In the genomic region with DNA sequence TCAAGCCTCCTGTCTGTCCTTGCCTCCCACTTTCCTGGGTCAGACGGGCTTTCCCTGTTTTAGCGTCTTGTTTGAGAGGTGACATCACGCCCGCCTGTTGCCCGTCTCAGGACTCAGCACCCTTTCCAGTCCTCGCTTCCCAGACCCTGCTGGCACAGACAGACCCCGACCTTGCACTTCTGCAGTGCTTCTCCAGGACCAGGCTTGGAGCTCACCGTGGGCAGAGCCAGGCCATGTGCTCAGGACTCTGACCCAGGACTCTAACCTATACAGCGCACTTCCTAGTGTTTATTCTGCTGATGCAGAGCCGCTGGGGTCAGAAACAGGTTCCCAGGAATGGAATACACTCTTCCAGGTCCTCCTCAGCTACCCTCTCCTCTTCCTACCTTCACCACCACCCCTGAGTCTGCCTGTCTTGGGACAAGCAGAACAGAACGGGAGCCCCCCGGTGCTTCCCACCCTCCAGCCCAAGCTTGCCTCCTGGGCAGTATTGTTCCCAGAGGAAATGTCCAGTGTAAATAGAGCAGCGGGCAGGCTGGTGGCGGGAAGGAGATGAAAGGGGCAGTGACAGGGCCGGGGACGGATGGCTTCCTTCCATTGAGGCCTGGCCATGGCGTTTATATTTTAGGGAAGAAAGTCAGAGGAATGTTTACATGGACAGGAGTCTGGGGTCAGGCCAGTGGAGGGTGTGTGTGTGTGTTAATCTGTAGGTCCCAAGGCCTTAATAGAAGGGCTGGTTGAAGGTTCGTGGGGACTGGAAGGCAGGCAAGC, we compare ENCODE assay signal across 10 mouse cellular contexts.
A peak's percentile ranks its signal among the peaks of the same experiment; 100 is the strongest.
DNase-seq lines count a peak whose midpoint lies in the region; ATAC-seq and TF ChIP-seq lines count a peak whose summit lies in the region.
"Had no signal": no experiment of that assay in that cellular context is flagged by ENCODE, and none has a peak within 500 bp of the region (broad histone marks: within the 10 kb centered on the region; RNA-seq: fewer than 3 reads in every experiment).

No protein-coding gene starts in this region.

- ATAC-seq in forebrain, embryonic 11.5 days (replicated peaks; ENCODE audit: low FRiP score): no peak
- no peak for ATAC-seq in midbrain, embryonic 13.5 days
- no peak for ATAC-seq in midbrain, postnatal 0 days (ENCODE audit: low FRiP score)
- ATAC-seq in lung, embryonic 16.5 days (ENCODE audit: low read depth): peak; percentile 78
- no peak for ATAC-seq in frontal cortex, adult (ENCODE audit: low TSS enrichment)

- H3K4me1 ChIP-seq in forebrain, embryonic 10.5 days: peaks cover 79% of the 10 kb centered on the region
- peaks cover 18% of the 10 kb centered on the region for H3K4me1 ChIP-seq in forebrain, embryonic 11.5 days (replicated peaks; ENCODE audit: control insufficient read depth, insufficient read depth, low read length)
- peaks cover 76% of the 10 kb centered on the region for H3K4me1 ChIP-seq in midbrain, embryonic 13.5 days (replicated peaks)
- H3K4me1 ChIP-seq in midbrain, postnatal 0 days (ENCODE audit: insufficient read depth, low read length): peaks cover 11% of the 10 kb centered on the region; the same call in 1 of the 2 replicates
- peaks cover 49% of the 10 kb centered on the region for H3K4me1 ChIP-seq in lung, embryonic 16.5 days (replicated peaks; ENCODE audit: control insufficient read depth, insufficient read depth, low read length)

- H3K4me3 ChIP-seq in forebrain, embryonic 10.5 days: no peak overlapping the region
- no peak overlapping the region for H3K4me3 ChIP-seq in forebrain, embryonic 11.5 days (ENCODE audit: low read depth, low read length)
- no peak overlapping the region for H3K4me3 ChIP-seq in midbrain, embryonic 13.5 days (replicated peaks)
- H3K4me3 ChIP-seq in midbrain, postnatal 0 days (ENCODE audit: low read depth, low read length): no peak overlapping the region
- H3K4me3 ChIP-seq in lung, embryonic 16.5 days (ENCODE audit: low read length): no peak overlapping the region
- H3K4me3 ChIP-seq: forebrain, embryonic 12.5 days had no signal

- no peak overlapping the region for H3K9ac ChIP-seq in forebrain, embryonic 11.5 days (ENCODE audit: low read length)
- peak overlapping the region; percentile 20; the same call in 1 of the 2 replicates for H3K9ac ChIP-seq in midbrain, embryonic 13.5 days (replicated peaks)
- no peak overlapping the region for H3K9ac ChIP-seq in midbrain, postnatal 0 days (replicated peaks; ENCODE audit: low read length, poor library complexity, severe bottlenecking)
- peak overlapping the region; percentile 31; the same call in 1 of the 2 replicates for H3K9ac ChIP-seq in lung, embryonic 16.5 days (ENCODE audit: low read length)
- H3K9ac ChIP-seq: forebrain, embryonic 12.5 days had no signal

- DNase-seq in forebrain, embryonic 10.5 days (ENCODE audit: extremely low spot score, low spot score): no peak
- no peak for DNase-seq in forebrain, embryonic 11.5 days (ENCODE audit: low spot score)
- no peak for DNase-seq in midbrain, postnatal 0 days (ENCODE audit: low spot score)
- no peak for DNase-seq in gastrocnemius, postnatal 10 days
- DNase-seq in ovary, postnatal 36 days (ENCODE audit: low spot score): no peak
- DNase-seq: cerebellum, adult 2 months had no signal

- TF ChIP-seq CTCF in midbrain, postnatal 0 days (IDR thresholded peaks at IDR 0.05): no peak

- H3K9me3 ChIP-seq in forebrain, embryonic 10.5 days: no peaks in the 10 kb centered on the region
- no peaks in the 10 kb centered on the region for H3K9me3 ChIP-seq in forebrain, embryonic 11.5 days (ENCODE audit: control insufficient read depth, low read length)
- H3K9me3 ChIP-seq in midbrain, embryonic 13.5 days: no peaks in the 10 kb centered on the region
- H3K9me3 ChIP-seq in midbrain, postnatal 0 days (ENCODE audit: low read length): no peaks in the 10 kb centered on the region
- no peaks in the 10 kb centered on the region for H3K9me3 ChIP-seq in lung, embryonic 16.5 days (ENCODE audit: control insufficient read depth, low read length)
- H3K9me3 ChIP-seq: forebrain, embryonic 12.5 days had no signal

- peak overlapping the region; percentile 48 for H3K27ac ChIP-seq in forebrain, embryonic 10.5 days
- no peak overlapping the region for H3K27ac ChIP-seq in forebrain, embryonic 11.5 days (ENCODE audit: low read depth, low read length)
- no peak overlapping the region for H3K27ac ChIP-seq in midbrain, embryonic 13.5 days
- no peak overlapping the region for H3K27ac ChIP-seq in midbrain, postnatal 0 days (ENCODE audit: low read depth, low read length)
- peak overlapping the region; percentile 85 for H3K27ac ChIP-seq in lung, embryonic 16.5 days (ENCODE audit: low read length)
- H3K27ac ChIP-seq: forebrain, embryonic 12.5 days had no signal

- 29% methylated on average over 18 of the region's 18 CpGs for WGBS in forebrain, embryonic 10.5 days
- 30% methylated on average over 18 of the region's 18 CpGs for WGBS in forebrain, embryonic 11.5 days
- 24% methylated on average over 18 of the region's 18 CpGs for WGBS in midbrain, embryonic 13.5 days
- WGBS in midbrain, postnatal 0 days: 34% methylated on average over 18 of the region's 18 CpGs
- 18% methylated on average over 18 of the region's 18 CpGs for WGBS in lung, embryonic 16.5 days

- peaks cover 98% of the 10 kb centered on the region for H3K27me3 ChIP-seq in forebrain, embryonic 10.5 days (ENCODE audit: poor library complexity, severe bottlenecking)
- peaks cover 6% of the 10 kb centered on the region for H3K27me3 ChIP-seq in forebrain, embryonic 11.5 days (ENCODE audit: control insufficient read depth, insufficient read depth, low read length)
- H3K27me3 ChIP-seq in midbrain, embryonic 13.5 days: peaks cover 93% of the 10 kb centered on the region
- H3K27me3 ChIP-seq in midbrain, postnatal 0 days (ENCODE audit: insufficient read depth, low read length): 0 out of 2 replicates have a peak, but pooled peaks cover 13% of the 10 kb centered on the region
- peaks cover 2% of the 10 kb centered on the region; the same call in 1 of the 2 replicates for H3K27me3 ChIP-seq in lung, embryonic 16.5 days (ENCODE audit: control insufficient read depth, insufficient read depth, low read depth, low read length)

- peaks cover 5% of the 10 kb centered on the region; the same call in 1 of the 2 replicates for H3K36me3 ChIP-seq in forebrain, embryonic 10.5 days (replicated peaks)
- H3K36me3 ChIP-seq in forebrain, embryonic 11.5 days (ENCODE audit: control insufficient read depth, insufficient read depth, low read length): no peaks in the 10 kb centered on the region
- H3K36me3 ChIP-seq in midbrain, embryonic 13.5 days: no peaks in the 10 kb centered on the region
- no peaks in the 10 kb centered on the region for H3K36me3 ChIP-seq in midbrain, postnatal 0 days (ENCODE audit: insufficient read depth, low read length)
- no peaks in the 10 kb centered on the region for H3K36me3 ChIP-seq in lung, embryonic 16.5 days (ENCODE audit: control insufficient read depth, insufficient read depth, low read length)
- H3K36me3 ChIP-seq: forebrain, embryonic 12.5 days had no signal

- H3K4me2 ChIP-seq in forebrain, embryonic 11.5 days (ENCODE audit: low read depth, low read length, severe bottlenecking): no peak overlapping the region
- H3K4me2 ChIP-seq in midbrain, embryonic 13.5 days (replicated peaks): no peak overlapping the region
- no peak overlapping the region for H3K4me2 ChIP-seq in midbrain, postnatal 0 days (ENCODE audit: low read depth, low read length, poor library complexity, severe bottlenecking)
- H3K4me2 ChIP-seq in lung, embryonic 16.5 days (ENCODE audit: low read depth, low read length): peak overlapping the region; percentile 45; the same call in 1 of the 2 replicates
- H3K4me2 ChIP-seq: forebrain, embryonic 12.5 days had no signal

Comparison
In these comparisons a context has a peak if more than half of its experiments do, and no peak if none do; other contexts are left out.
1. H3K27ac ChIP-seq: peak in forebrain, embryonic 10.5 days (single experiment) and lung, embryonic 16.5 days (single experiment); none in forebrain, embryonic 11.5 days (single experiment), midbrain, embryonic 13.5 days (single experiment) and midbrain, postnatal 0 days (single experiment).
2. H3K9ac ChIP-seq: peak in midbrain, embryonic 13.5 days (single experiment) and lung, embryonic 16.5 days (single experiment); none in forebrain, embryonic 11.5 days (single experiment) and midbrain, postnatal 0 days (single experiment).